Mouse (Mus musculus) induced T-regulatory cell, adult 2 months (primary cell): ENCODE results near the gene Gipc3.

Experiments used
- DNase-seq: peaks from one replicate; pipeline ENCODE4 v3.0.0-alpha.2; 2012; ENCODE audit warnings: low read depth

Gene Gipc3

DNA sequence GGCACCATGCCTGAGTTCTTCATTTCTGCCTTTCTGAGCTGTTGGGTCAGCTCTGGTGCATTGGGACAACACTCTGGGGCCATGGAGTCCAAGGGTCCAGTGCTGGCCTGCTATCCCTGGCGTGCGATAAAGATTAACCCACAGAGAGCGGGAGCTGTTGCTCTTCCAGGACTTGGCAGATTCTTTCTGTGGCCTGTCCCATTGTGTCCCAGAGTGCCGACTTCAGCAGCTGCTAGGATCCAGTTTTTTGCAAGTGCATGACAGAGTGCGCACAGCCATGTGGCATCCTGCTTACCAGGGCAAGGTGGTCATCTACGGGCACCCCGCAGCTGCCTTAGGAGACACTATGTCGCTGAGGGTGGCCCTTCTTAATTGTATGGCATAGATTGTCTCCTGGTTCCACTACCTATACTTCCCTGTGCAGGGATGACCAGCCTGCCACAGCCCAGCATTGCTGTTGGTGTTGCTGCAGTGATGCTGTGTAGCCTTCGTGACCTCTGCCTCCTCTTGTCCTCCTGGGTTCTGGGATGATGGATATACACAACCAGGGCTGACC, 42.6 kb downstream of the Gipc3 start:
- no peak for DNase-seq

DNA sequence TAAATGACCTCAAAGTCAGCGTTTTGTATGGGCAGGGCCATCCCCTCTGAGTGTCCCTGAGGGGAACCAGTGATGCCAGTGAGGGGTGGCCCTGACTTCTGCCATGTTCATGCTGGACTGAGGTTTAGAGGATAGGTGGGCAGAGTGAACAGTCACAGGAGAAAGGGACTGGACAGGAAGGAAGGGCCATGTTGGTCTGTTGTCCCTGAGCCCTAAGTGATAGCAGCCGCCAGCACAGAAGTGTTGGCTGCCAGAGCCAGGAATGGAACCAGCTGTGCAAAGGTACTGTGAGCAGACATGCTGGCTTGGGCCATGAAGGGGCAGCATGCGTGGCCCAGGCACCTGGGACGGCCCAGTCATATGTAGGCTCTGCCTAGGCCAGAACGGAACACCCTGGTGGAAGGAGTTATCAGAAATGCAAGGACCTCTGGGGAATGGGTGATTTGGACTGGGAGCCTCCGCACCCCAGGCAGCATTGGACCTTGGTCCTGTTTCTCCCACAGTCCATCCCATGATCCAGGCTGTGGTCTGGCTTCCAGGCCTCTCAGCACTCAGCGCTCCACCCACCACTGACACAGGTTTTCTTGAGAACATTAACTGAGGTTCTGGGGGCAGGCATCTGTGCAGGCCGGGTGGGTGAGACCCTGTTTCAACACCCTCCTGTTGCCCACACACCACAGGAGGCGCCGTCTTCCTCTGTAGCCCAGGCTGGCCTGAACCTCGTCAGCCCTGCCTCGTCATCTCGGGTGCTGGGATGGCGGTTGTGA, 43.3 kb downstream of the Gipc3 start:
- no peak for DNase-seq

DNA sequence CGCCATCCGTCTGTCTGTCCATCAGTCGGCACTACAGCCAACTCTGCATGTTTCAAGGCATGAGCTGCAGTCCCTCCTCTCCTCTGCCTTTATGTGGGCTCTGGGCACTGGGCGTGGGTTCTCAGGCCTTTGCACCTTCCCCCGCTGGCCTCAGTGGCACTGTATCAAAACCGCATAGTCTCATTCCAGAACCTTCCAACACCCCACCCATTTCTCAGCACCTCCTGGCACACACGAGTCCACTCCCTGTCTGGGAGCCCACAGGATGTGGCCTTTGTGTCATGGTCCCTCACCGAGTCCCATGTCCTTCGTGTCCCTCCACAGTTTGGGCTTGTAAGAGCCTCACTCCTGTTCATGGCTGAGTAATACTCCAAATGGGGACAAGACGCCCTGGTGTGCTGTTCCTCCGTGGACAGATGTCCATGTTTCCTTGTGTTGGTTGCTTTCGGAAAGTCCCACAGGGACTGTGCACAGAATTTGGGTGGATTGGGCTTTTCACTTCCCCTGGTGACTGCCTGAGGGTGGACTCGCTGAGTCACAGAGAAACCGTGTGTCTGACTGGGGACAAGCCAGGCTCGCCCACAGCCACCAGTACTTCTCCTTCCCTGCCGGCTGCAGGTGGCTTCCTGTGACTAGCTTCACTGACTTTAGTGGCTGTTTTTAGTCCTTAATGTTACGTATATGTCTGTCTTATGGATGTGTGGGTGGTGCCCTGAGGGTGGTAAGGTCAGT, 44.5 kb downstream of the Gipc3 start:
- DNase-seq: peak; percentile 81

DNA sequence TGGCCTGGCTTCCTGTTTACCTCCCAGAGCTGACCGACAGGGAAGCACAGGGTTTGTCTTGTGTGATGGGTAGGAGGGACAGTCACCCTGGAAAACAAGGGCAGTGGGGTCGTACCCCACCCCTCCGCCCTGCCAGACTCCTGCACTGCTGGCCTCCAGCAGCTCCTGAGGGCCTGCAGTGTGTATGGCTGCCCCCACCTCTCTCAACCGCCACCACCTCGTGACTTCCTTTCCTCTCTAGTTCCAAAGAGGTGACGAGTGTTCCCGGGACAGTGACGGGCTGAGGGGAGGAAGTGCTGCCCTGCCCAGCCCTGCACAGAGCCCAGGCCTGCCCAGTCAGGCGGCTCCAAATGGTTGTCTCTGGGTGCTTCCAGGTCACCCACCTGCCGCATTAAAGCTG, 45.2 kb downstream of the Gipc3 start:
- peak; percentile 78 for DNase-seq

DNA sequence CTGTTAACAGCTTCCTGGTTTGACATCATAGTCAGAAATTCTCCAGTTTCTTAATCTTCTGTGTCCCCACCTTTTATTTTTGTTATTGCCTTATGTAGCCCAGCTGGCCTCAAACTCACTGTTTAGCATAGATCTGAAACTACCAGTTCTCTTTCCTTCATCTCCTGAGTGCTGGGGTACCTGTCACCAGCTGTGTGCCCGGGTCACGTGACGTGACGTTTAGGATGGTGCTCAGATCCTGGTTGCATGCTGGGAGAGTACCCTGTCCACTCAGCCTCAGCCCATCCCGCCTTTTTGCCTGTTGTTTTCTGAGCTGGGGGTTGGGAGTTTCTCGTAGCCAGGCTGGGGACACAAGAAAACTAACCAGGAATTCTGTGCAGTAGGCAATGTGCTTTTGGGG, 45.8 kb downstream of the Gipc3 start:
- DNase-seq: peak; percentile 52

DNA sequence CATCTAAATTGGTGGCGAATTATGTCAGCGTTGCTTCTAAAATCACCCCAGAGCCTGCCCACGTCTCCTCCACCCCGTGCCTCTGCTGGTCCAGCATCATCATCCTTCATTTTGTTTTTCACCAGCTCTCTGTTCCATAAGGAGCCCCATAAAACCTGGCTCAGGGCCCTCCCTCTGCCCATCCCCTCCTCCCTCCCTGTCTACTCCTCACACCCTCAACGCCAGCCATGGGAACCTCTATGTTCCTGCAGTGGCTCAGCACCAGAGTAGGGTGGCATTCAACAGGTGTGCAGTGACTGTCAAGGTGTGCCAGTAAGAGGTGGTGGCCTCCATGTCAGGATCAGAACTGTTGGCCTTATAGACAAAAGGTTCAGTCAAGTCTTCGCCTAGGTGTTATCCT, 47.9 kb downstream of the Gipc3 start:
- DNase-seq: no peak

DNA sequence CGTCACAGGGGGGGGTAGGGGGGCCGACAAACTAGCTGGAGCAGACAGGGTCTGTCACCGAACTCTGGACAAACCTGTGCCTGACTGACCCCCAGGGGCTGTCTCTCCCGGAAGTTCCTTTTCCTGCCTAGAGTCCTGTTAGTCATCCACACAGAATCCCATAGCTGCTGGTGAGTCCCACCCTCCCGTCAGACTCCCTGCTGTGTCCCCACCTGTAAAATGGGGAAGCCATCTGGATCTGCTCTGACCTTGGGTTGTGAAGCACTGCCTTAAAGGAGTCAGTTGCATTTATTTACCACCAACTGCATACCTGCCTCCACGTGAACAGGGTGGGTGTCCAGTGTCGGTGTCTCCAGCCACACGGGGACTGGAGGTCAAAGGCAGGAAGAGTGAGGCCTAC, 48.6 kb downstream of the Gipc3 start:
- DNase-seq: no peak

DNA sequence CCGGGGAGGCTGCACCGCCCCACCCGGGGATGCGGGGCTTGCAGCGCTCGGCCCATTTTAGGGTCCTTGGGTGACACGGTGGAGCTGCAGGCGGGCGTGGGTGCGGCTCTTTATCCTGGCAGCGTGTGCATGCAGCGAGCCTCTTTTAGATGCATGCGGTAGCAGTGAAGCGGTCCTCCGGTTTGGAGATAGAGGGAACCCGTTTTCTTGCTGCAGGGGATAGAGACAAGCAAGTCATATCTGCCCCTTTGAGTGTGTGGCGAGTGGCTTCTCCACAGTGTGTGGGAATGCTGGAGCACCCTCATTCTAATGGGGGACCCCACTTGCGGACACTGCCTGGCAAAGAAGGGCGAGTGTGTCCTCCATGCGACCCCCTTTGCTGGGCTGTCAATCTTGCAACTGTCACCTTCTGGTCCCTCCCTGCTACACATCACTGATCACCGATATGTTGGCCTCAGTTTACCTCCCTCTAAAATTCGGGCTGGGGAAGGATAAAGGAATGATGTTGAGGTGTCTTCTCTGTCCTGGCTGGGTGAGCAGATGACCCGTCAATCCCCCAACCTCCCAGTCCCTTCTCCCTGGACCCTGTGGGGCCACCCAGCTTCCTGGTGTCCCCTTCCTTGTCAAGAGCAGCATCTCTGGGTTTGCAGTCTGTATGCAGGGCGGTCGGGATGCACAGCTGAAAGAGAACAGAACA, 49.6 kb downstream of the Gipc3 start:
- DNase-seq: no peak

DNA sequence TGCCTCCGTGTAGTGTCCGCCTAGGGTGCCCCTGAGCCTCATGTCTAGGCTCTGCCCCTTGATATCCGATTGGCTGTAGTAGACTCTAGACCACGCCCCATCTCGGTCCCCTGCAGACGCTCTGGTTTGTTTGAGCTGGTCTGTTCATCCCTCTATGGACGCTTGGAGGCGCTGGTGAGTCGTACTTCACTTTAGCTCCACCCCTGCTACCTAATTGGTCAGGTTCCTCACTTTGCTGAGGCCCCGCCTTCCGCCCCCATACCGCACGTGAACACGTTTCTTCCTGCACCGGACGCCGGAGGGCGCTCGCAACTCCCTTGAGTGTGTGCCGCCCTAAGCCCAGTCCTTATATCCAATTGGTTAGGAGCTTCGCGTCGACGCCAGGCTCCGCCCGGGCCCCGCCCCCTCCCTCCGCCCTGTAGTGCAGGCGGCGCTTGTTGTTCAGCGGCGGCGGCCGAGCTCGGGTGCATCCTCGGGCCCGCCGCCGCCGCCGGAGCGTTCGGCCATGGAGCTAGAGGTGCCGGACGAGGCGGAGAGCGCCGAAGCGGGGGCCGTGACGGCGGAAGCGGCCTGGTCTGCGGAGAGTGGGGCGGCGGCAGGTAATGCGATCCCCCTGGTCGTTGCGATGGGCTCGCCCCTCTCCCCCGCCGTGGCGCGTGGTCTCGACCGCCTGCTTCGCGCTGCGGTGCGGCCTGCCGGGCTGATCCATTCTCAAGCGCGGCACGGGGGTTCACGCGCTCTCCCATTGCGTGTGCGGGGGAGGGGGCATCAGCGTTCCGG, 50.3 kb downstream of the Gipc3 start, which contains the start of gene Pip5k1c:
Gene Pip5k1c, plus strand, starts transcription at position 410 of the 780 bp plus-strand sequence.
- peak; percentile 100 for DNase-seq

DNA sequence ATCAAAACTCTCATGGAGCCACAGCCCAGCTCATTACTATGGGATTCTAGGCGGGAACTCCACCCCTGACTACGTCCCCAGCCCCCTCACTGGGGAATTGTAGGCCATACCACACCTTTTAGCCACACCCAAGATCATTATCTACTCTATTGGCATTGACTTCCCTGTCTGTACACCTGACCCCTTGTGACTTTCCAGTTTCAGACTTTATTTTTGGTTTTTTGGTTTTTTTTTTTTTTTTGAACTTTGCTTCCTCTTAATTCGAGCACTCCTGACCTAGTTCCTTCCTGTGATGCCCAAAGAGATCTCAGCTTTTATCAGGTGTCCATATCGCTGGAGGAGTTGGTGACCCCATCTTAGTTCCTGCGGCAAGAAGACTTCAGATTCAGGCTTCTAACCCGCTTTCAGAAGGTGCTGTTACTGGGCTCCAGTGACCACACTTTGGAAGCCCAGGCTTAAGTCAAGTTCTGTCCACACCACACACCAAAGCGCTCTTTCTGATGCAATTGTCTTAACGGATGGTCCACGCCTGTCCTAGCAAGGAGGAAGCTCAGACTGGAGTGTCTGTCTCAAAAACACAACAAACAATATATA, 51.5 kb downstream of the Gipc3 start, which contains the start of gene Tjp3:
Gene Tjp3, minus strand, starts transcription at position 71 of the 594 bp plus-strand sequence.
- DNase-seq: peak; percentile 69

DNA sequence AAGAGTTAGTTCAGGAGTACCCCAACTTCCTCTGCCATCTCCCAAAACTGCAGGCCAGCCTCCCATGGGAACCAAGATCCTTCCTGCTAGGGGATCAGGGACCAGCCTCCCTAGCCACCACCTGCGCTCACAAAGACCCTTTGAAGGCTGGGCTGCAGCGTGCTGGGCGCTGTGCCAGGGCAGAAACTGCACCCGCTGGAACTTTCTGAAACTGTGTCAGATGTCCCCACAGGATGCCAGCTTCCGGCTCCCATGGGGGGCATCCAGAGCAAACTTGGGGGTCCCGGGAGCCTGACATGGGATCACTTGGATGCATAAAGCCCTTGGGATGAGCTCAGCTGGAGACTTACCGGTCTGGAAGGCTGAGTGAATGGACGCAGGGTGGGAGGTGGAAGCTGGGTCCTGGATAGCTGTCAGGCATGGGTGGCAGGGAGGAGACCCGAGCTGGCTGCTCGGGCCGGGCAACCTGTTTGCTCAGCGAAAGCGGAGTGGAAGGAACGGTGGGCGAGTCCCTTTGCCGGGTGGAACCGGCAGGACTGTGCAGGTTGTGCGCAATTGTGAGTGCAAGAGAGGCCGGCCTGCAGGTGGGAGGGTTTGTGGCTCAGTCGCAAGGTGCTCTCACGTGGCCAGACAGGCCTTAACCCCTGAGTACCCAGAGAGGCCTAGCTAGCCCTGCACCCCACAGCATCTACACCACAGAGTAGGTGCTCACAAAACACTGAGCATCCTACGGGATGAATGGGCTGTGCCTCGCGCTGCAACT, 52.2 kb downstream of the Gipc3 start:
- DNase-seq: peak; percentile 60

DNA sequence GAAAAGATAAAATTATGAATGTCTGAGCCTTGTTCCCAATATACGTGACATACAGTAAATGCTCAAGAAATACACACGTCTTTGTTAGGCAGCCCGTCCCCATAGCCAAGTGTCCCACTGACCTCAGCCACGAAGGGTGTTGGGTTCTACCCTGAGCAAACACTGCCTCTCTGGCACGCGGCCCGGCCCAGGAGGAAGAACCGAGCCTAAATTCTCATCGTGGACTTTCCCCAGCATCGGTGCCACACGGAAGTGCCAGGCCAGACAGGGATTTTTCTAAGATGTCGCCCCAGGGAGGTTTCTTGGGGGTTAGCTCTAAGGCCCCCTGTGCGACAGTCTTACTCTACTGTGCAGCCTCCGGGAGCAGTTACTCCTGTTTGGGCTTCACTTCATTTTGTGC, 53.3 kb downstream of the Gipc3 start:
- DNase-seq: no peak

DNA sequence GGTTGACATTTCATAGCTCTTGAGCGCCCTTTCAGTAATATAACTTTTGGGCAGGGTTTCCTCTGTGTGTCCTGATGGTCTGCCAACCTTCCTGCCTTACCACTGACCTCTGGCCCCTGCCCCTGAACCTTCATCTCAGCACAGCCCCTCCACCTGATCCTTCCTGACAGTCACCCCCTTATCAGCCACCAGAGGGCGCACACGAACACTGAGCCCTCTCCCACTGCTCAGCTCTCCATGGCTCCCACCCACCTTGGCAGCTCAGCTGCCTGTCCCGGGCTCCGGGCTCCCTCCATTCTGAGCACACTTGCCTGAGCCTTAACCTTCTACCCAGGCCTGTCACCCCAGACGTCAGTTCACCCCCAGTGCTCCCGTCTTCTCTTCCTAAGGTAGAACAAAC, 53.8 kb downstream of the Gipc3 start:
- peak; percentile 87 for DNase-seq

DNA sequence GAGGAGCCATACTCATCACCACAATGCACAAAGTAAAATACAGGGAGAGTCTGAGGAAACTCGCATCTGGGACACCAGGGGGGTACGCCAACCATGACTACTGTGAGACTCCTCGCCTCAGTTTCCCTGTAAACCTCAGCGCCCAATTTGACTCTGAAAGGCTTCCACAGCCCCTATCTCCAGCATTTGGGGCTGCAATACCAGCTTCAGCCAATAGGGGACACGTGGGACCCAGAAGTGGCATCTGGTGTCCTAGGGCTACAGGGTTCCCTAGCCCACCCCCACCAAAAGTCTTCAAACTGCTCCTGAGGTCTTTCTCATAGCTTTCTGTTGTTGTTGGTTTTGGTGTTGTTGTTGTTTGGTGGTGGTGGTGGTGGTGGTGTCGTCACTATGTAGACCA, 54.5 kb downstream of the Gipc3 start:
- DNase-seq: peak; percentile 77

DNA sequence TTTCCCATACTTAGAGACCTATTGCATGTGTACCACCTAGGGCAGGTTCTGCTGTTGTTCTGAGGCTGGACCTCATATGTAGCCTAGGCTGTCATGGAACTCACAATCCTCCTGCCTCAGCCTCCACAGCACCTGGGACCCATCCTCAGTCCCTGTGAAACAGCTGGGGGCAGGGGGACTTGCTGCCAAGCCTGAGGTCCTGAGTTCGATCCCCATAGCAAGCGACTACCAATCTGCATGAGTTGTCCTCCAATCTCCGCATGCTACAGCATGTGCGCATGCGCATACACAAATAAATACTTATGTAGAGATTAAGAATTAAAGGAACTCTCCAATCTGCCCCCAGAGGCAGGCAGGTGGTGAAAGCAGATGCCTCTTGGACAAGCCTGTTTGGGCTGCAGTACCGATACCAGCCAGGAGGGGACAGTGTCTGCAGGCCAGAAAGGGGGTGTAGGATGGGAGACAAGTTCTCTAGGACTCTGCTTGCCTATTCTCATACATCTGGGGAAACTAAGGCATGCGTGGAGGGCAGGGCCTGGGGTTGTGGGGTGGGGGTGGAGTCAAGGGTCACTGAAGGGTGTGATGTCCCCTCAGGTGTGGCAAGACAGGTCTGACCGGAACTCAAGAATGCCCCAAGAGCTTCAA, 55.4 kb downstream of the Gipc3 start:
- DNase-seq: peak; percentile 90

DNA sequence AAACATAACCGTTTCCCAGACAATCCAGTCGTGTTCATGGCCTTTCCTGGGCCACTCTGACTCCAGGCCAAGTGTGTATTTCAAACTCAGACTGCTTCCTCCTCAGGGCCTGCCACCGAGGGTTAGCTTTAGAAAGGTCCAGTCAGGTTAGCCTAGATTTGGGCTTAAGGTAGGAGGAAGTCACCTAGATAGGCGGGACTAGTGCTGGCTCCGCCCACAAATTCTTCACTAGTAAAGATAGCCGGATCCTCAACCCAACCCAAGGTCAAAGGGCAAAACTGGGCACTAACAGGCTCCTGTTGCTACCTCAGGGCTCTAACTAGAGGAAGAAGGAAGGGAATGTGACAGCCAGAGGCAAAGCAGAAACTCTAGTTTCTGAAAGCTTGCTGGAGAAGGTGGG, 56.5 kb downstream of the Gipc3 start:
- DNase-seq: peak; percentile 76

DNA sequence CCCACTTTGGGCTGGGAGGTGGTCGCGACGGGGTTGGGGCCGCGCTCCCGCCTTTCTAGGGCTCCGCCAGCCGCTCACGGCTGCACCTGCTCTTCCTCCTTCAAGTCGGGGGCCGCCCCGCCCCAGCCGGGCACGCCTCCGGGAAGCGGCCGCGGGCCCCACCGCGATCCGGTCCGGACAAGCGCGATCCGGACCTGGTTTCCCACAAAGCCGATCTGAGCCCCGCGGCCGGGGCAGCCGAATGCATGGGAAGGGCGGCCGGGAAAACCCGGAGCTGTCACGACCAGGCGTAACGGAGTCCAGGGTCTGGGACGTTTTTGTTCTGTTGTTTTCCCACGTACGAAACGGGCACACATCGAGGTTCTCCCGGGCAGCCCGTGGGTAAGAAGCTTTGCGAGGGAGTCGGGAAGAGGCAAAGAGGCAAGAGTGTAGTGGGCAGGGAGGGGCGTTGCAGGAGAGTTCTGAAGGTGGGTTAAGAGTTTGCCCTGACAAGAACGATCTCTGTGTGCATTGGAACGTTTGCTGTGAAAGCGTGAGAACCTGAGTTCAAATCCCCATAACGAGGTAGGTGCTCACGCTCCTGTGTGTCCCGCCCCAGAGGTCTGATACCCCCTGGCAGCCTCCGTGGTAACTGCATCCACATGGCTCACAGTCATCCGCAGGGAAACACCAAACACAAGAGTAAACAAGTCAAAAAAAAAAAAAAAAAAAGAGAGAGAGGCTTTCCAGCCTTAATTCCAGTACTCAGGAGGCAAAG, 57.2 kb downstream of the Gipc3 start:
- peak; percentile 95 for DNase-seq
